Mouse (Mus musculus) CH12.LX (cell line): Measurements from ENCODE around the gene Dnajc25. TPM values are rescaled to one million over a fixed set of nuclear protein-coding genes. Genes with fewer than 3 reads are reported as not detected.

Source experiments
- DNase-seq: peaks from one replicate; pipeline ENCODE4 v3.0.0-alpha.2; 2013; ENCODE audit errors: extremely low read depth
- H3K27ac ChIP-seq: 2 replicates; pipeline ENCODE4 v1.5.1; 2012; ENCODE audit warnings: low read depth, mild to moderate bottlenecking, control low read depth, moderate library complexity; ENCODE audit not compliant: insufficient read depth
- H3K27me3 ChIP-seq: replicated peaks from 2 replicates; pipeline ENCODE3; 2012; ENCODE audit warnings: inconsistent platforms
- H3K36me3 ChIP-seq, 2 experiments: replicated peaks in 1 of 2; 2 replicates each; pipeline versions ENCODE3 to v1.6.1; 2012; ENCODE audit warnings: inconsistent platforms in 1 of 2, low read length in 1 of 2, mild to moderate bottlenecking in 1 of 2, mixed read lengths in 1 of 2, moderate library complexity in 1 of 2; ENCODE audit not compliant: control insufficient read depth in 1 of 2, insufficient read depth in 1 of 2
- H3K4me1 ChIP-seq, 2 experiments: 2 replicates each; pipeline ENCODE4 v1.6.1; 2012; ENCODE audit warnings: inconsistent platforms in 1 of 2, moderate library complexity in 1 of 2; ENCODE audit not compliant: insufficient read depth in 2 of 2, control insufficient read depth in 1 of 2
- H3K4me2 ChIP-seq: 2 replicates; pipeline ENCODE4 v1.6.1; 2012; ENCODE audit warnings: low read depth, mild to moderate bottlenecking, control low read depth; ENCODE audit not compliant: poor library complexity, insufficient read depth, severe bottlenecking
- H3K4me3 ChIP-seq, 3 experiments: fragments of 150-350 bp in 1 of 3; sonication (generic) in 1 of 3; replicated peaks in 1 of 3; 2 replicates each; pipeline versions ENCODE3 to v1.5.1; 2011 to 2012; ENCODE audit warnings: low read depth in 2 of 3, low read length in 2 of 3, mild to moderate bottlenecking in 2 of 3, moderate library complexity in 2 of 3, control low read depth in 1 of 3, improper control_type of control experiment in 1 of 3, inconsistent platforms in 1 of 3, mixed read lengths in 1 of 3; ENCODE audit not compliant: poor library complexity in 1 of 3
- H3K79me2 ChIP-seq: replicated peaks from 2 replicates; pipeline ENCODE4 v1.6.1; 2012; ENCODE audit warnings: mild to moderate bottlenecking, moderate library complexity; ENCODE audit not compliant: control insufficient read depth, poor library complexity, insufficient read depth, severe bottlenecking; ENCODE audit errors: extremely low read depth
- H3K9ac ChIP-seq: 2 replicates; pipeline ENCODE4 v1.6.1; 2012; ENCODE audit warnings: low read depth, mild to moderate bottlenecking, control low read depth, moderate library complexity; ENCODE audit not compliant: insufficient read depth
- H3K9me3 ChIP-seq: replicated peaks from 2 replicates; pipeline ENCODE3; 2012; ENCODE audit warnings: low read length, inconsistent platforms, mixed read lengths
- CHD1 ChIP-seq: IDR thresholded peaks from 2 replicates; pipeline ENCODE4 v1.6.1; 2012; ENCODE audit warnings: low read depth, low read length, improper control_type of control experiment, inconsistent platforms
- ELF1 ChIP-seq: IDR thresholded peaks from 2 replicates; pipeline ENCODE4 v1.6.1; 2014; ENCODE audit warnings: low read depth, mild to moderate bottlenecking, inconsistent platforms, low read length, improper control_type of control experiment
- EP300 ChIP-seq: IDR thresholded peaks from 2 replicates; pipeline ENCODE4 v1.6.1; 2011; ENCODE audit warnings: low read length, improper control_type of control experiment
- ETS1 ChIP-seq: conservative IDR thresholded peaks from 2 replicates; pipeline ENCODE4 v1.6.1; 2012; ENCODE audit warnings: low read depth, mild to moderate bottlenecking, inconsistent platforms, low read length, improper control_type of control experiment, moderate library complexity
- JUN ChIP-seq: IDR thresholded peaks from 2 replicates; pipeline ENCODE4 v1.6.1; 2011; ENCODE audit warnings: low read depth, mild to moderate bottlenecking, low read length, improper control_type of control experiment, moderate library complexity; ENCODE audit not compliant: insufficient read depth
- KAT2A ChIP-seq: IDR thresholded peaks from 2 replicates; pipeline ENCODE4 v1.6.1; 2012; ENCODE audit warnings: low read length, improper control_type of control experiment, inconsistent platforms; ENCODE audit not compliant: insufficient replicate concordance
- MAX ChIP-seq: IDR thresholded peaks from 2 replicates; pipeline ENCODE4 v1.6.1; 2011; ENCODE audit warnings: low read length, improper control_type of control experiment
- MXI1 ChIP-seq: IDR thresholded peaks from 2 replicates; pipeline ENCODE4 v1.6.1; 2011; ENCODE audit warnings: mild to moderate bottlenecking, low read depth, low read length, improper control_type of control experiment
- MYC ChIP-seq: IDR thresholded peaks from 2 replicates; pipeline ENCODE4 v1.6.1; 2011; ENCODE audit warnings: low read depth, mild to moderate bottlenecking, improper control_type of control experiment, low read length
- PAX5 ChIP-seq: IDR thresholded peaks from 2 replicates; pipeline ENCODE4 v1.6.1; 2012; ENCODE audit warnings: low read length, inconsistent platforms, mixed read lengths
- POLR2A ChIP-seq: IDR thresholded peaks from 2 replicates; pipeline ENCODE4 v1.6.1; 2011; ENCODE audit warnings: low read depth, mild to moderate bottlenecking, improper control_type of control experiment, low read length
- POLR2AphosphoS2 ChIP-seq: IDR thresholded peaks from 2 replicates; pipeline ENCODE4 v1.6.1; 2011; ENCODE audit warnings: low read depth, low read length, improper control_type of control experiment
- TBP ChIP-seq: conservative IDR thresholded peaks from 2 replicates; pipeline ENCODE4 v1.6.1; 2011; ENCODE audit warnings: low read depth, low read length, improper control_type of control experiment
- UBTF ChIP-seq: IDR thresholded peaks from 2 replicates; pipeline ENCODE4 v1.6.1; 2012; ENCODE audit warnings: low read depth, mild to moderate bottlenecking, inconsistent platforms, low read length, improper control_type of control experiment, moderate library complexity
- USF1 ChIP-seq: IDR thresholded peaks from 2 replicates; pipeline ENCODE4 v1.6.1; 2014; ENCODE audit warnings: low read depth, mild to moderate bottlenecking, inconsistent platforms, low read length, improper control_type of control experiment
- ZKSCAN1 ChIP-seq: IDR thresholded peaks from 2 replicates; pipeline ENCODE4 v1.6.1; 2012; ENCODE audit warnings: low read depth, inconsistent platforms, low read length, improper control_type of control experiment, borderline replicate concordance
- ZMIZ1 ChIP-seq: IDR thresholded peaks from 2 replicates; pipeline ENCODE4 v1.6.1; 2012; ENCODE audit warnings: low read depth, mild to moderate bottlenecking, inconsistent platforms, low read length, improper control_type of control experiment
- ZNF384 ChIP-seq: IDR thresholded peaks from 2 replicates; pipeline ENCODE4 v1.6.1; 2012; ENCODE audit warnings: low read depth, low read length, improper control_type of control experiment, inconsistent platforms
- dilution Hi-C: fragments of 300-500 bp; cut with MboI; formaldehyde crosslinking; loops from 2 replicates; pipeline ENCODE4 v1.14.3; 2020; ENCODE audit warnings: low sequenced_read_pairs; ENCODE audit not compliant: extremely low pct_unique_long_range_greater_than_20kb, extremely low pct_ligation_motif_present
- in situ Hi-C: fragments of 300-500 bp; cut with MboI; formaldehyde crosslinking; loops from 3 replicates; pipeline ENCODE4 v1.14.3; 2019; ENCODE audit warnings: low sequenced_read_pairs, low pct_ligation_motif_present, low pct_unique_long_range_greater_than_20kb, mixed read lengths
- polyA plus RNA-seq: library from polyadenylated mRNA; unstranded; fragments of >175 nt; gene quantifications from 2 replicates; pipeline ENCODE4 v1.2.1, GENCODE M21; 2012; ENCODE audit warnings: low read depth; ENCODE audit not compliant: insufficient read length
- total RNA-seq, 2 experiments: library from RNA; depleted of rRNA; stranded (reverse); fragments of 300-350 nt in 1 of 2; fragments of >200 nt in 1 of 2; gene quantifications; 2 replicates each; pipeline ENCODE4 v1.2.3; 2012 to 2014

The Dnajc25 gene
- total RNA-seq (2012; rRNA removed), result 2.7 and 3.7 TPM in 2 replicates
- 3.8 and 4.7 TPM in 2 replicates for total RNA-seq (2014; rRNA removed)
- 7.0 and 7.6 TPM in 2 replicates for polyA plus RNA-seq

DNA sequence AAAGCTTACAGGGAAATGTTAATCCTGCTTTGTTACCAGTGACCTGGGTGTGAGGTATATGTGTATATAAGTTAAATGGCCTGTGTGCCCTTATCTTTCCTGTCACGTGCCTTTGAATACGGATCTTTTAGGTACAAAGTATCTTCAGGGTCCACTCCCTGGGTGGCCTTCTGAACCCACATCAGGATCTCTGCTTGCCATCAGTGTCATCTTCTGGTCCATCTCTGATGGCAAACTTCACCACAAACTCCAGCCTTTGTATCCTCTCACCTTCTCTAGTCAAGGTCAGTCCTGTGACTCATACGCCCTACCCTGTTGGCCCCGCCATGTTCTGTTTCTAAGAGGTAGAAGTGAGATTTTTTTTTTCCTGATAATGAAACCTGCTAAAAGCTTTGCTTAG lies at the start of gene Dnajc25:
Gene Dnajc25 (plus strand): TSS at position 301 of the 400 bp plus-strand sequence.
- H3K27ac ChIP-seq, result no peak within 1 kb of the TSS
- H3K27me3 ChIP-seq, result no peaks in the 10 kb centered on the region
- H3K79me2 ChIP-seq, result no peaks in the 10 kb centered on the region
- no peak within 1 kb of the TSS for H3K9ac ChIP-seq
- in situ Hi-C loops, result loop anchor here (10.0 kb wide), 1 partner anchor 50 kb away; no protein-coding TSS in a partner anchor
- H3K4me3 ChIP-seq, result no peak within 1 kb of the TSS
- no peaks in the 10 kb centered on the region for H3K36me3 ChIP-seq
- DNase-seq, result no peak
- dilution Hi-C loops, result no loop called here
- no peaks in the 10 kb centered on the region for H3K9me3 ChIP-seq
- peaks cover 0 to 29% of the 10 kb centered on the region in 2 experiments; a peak in 2 of 4 replicates for H3K4me1 ChIP-seq
- H3K4me2 ChIP-seq, result no peak within 1 kb of the TSS
- TF ChIP-seq TBP (no peak), CHD1 (no peak), USF1 (no peak), ZKSCAN1 (no peak), MAX (no peak), EP300 (no peak)
- TF ChIP-seq, all 38 proteins: peak for 0

DNA sequence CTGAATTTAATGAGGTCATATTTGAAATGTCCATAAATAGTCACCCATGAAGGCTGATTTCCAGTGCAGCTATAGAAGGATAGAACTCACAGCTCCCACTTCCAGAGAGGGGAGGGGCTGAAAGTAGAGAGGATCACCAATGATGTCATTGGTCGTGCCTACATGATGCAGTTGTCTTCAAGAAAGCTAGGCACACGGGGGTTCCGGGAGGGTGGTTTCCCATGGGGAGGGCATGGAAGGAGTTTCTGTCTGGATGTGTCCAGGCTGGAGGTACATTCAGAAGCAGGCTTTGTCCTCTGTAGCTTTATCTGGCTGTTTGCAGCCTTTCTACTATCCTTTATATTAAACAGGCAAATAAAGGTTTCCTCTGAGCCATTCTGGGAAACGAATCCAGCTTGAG lies 46.5 kb upstream of the Dnajc25 start:
- H3K4me1 ChIP-seq, result peaks cover 0 to 3% of the 10 kb centered on the region in 2 experiments; a peak in 1 of 4 replicates
- H3K9me3 ChIP-seq, result no peaks in the 10 kb centered on the region
- dilution Hi-C loops (no loop called here), in situ Hi-C loops (no loop called here)
- no peaks in the 10 kb centered on the region for H3K36me3 ChIP-seq
- H3K27ac ChIP-seq, result no peak overlapping the region
- no peaks in the 10 kb centered on the region for H3K79me2 ChIP-seq
- no peak overlapping the region for H3K4me3 ChIP-seq
- no peaks in the 10 kb centered on the region for H3K27me3 ChIP-seq
- DNase-seq, result no peak
- H3K9ac ChIP-seq, result no peak overlapping the region
- no peak for TF ChIP-seq MXI1
- no peak for TF ChIP-seq UBTF
- no peak for TF ChIP-seq MYC
- no peak for TF ChIP-seq ZNF384
- TF ChIP-seq POLR2A, result no peak
- TF ChIP-seq POLR2AphosphoS2, result no peak
- no peak for TF ChIP-seq ZMIZ1
- TF ChIP-seq JUN, result no peak
- no peak for TF ChIP-seq PAX5
- TF ChIP-seq ELF1, result no peak
- TF ChIP-seq ETS1, result no peak
- no peak for TF ChIP-seq KAT2A
- no peak overlapping the region for H3K4me2 ChIP-seq
